Mouse (Mus musculus) heart, adult 11 months (tissue): ENCODE results near the gene Gpr132.

Experiments used
- DNase-seq: peaks from one replicate; pipeline ENCODE4 v3.0.0; 2022

The Gpr132 gene

GRCm38 (mm10) chr12:112876332-112877072 is 8.5 kb upstream of the Gpr132 start:
- peak; percentile 99 for DNase-seq

DNA sequence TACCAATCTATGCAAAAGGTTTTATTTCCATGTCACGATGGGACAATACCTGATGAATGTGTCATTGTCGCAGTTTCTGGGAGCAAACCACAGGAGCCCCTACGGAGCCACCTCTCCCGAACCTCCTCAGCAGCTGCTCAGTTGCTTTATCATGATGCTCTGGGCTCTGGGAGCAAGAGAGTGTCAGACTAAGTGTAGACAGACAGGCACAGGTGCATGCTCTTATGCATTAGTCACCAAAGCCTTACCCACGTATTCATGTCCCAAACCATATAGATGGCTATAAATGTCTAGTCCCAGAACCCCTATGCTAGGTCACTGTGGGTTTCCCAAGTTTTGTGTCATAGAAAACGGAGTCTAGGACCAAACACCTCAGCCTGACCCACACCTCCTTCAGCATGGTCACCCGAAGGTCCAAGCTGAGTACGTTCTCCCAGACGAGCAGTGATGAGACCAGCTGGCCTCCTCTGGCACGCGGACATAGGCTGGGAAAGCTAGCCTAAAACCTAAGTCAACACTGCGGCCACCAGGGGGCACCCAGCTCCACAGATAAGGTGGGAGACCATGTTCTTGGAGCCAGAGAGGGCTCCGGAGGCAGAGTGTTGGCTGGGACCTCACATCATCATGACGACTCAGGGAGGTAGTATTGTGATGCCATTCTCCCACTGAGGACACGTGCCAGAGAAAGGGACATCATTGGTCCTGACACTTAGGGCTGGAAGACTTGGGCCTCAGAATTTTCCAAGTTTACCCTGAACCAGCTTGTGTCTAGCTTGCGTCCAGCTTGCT is 7.4 kb upstream of the Gpr132 start:
- peak; percentile 99 for DNase-seq

- DNase-seq = peak; percentile 79
These were observed 6.2 kb upstream of the Gpr132 start for GRCm38 (mm10) chr12:112874199-112874598.

DNA sequence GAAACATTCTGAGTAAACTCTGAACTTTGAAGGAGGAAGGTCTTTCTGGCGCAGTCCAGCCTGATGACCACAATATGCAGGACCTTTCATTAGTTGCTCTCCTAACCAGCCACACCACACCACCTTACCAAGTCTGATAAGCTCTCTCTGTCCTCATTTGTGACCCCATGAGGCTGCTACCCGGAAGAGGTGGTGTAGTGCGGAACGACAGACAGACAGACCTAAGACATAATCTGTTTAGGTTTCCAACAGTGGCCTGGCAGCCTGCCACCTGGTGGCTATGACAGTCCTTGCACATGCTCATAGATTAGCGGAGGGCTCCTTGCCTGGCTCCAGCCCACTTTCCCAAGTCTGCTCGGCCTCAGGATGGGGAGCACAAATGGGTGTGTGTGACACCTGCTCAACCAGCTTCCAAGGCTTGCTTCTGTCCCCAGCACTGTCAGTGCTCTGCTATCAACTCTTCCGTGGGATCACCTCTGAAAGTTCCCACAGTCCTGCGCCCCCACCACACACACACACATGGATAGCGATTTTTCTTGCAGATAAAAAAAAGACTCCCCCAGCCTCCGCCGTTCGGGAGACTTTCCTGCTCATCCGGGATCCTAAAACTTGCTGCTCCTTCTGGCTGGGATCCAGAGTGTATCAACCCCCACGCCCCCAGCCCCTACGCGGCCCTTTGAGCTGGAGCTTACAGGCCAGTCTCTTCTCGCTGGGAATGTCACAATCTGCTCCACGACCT is 5.6 kb upstream of the Gpr132 start:
- peak; percentile 95 for DNase-seq

- DNase-seq = peak; percentile 92
These were observed 5.0 kb upstream of the Gpr132 start for GRCm38 (mm10) chr12:112872991-112873390.

GRCm38 (mm10) chr12:112871272-112871671 is 3.2 kb upstream of the Gpr132 start:
- DNase-seq = no peak

DNA sequence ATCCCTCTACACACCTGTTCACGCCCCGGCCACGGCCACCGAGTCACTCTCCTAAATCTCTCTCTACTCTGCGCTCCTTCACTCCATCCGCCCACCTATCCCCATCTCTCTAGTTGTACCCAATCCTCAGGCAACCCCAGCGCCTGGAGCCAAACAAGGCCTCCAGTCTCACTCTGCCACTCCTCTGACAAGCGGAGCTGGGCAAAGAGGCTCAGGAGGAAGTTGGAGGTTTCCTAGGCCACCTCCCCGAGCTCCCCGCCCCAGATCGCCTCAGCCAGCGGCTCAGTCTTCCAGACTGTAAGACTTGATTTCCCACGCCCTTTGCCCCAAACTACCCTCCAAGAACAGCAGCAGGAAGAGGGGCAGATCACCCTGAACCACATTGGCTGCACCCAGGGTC is 2.7 kb upstream of the Gpr132 start:
- peak; percentile 95 for DNase-seq

GRCm38 (mm10) chr12:112869783-112870204 is 1.8 kb upstream of the Gpr132 start:
- DNase-seq = peak; percentile 88

GRCm38 (mm10) chr12:112867106-112867674 is 838 bp downstream of the Gpr132 start:
- peak; percentile 91 for DNase-seq

GRCm38 (mm10) chr12:112866467-112867080 is 1.5 kb downstream of the Gpr132 start:
- peak; percentile 90 for DNase-seq

- peak; percentile 94 for DNase-seq
These were observed 3.2 kb downstream of the Gpr132 start for GRCm38 (mm10) chr12:112864804-112865203.

DNA sequence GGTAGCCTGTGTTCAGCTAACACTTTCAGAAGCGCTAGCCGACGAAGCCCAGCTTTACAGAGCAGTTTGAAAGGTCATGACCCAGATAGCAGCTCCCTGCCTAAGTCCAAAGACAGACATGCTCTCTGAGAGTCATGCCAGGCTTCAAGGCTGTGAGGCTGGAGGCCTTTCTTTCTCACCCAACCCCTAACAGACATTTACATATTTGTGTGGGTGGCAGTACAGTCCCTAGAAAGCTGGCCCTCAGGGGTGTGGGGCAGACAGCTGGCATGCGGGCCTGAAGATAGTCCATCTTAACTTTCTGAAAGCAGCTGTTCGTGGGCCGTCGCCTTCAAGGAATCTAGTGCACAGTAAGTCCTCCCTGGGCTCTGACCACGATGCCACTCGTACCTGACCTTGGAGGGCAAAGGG is 6.1 kb downstream of the Gpr132 start:
- DNase-seq = peak; percentile 88

- DNase-seq = peak; percentile 94
These were observed 7.3 kb downstream of the Gpr132 start for GRCm38 (mm10) chr12:112860765-112861164.

DNA sequence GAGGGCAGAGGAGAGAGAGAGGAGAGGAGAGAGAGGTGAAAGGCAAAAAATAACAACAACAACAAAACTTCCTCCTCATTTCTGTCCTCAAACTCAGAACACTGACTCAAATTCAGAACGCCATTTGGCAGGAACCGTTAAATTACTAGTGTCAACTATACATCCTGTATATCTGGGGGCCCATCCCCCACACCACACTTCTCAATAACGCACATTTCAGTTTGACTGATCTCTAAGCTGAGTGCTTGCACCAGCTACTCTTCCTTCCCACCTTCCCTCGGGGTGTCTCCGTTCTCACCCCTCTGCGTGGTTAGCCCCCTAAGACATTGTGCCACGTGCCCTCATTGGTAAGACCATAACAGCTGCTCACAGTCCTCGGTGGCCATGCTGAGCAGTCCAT is 8.1 kb downstream of the Gpr132 start:
- no peak for DNase-seq

DNA sequence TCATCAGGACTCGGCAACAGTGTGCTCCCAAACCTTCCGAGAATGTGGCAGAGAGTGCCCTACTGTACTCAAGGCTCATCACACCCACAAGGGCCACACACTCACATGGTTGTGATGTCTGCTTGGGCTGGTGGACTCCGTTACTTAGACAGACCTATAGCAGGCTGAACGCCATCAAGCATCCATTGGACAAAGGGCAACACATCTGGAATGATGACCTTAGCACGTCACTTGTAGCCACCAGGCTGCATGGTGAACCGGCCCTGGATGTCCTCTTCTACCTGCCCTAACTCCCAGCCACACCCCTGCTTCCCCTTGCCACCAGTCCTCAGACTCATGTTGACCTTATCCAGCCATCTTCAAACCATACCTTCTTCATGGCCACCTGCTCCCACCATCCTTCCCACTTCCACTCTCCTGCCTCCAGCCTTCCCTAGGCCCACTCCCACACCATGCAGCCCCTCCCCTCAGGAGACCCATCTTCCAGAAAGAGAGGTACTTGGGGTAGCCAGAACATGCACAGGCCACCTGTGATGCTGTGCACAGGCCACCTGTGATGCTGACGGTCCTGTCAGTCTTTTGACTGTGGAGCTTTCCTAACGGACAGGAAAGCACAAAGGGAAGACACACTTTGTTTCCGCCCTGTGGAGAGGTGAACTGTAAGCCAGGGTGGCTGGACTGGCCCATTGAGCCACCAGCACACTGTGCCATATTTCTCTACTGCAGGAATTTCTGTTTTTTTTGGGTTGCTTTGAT is 9.3 kb downstream of the Gpr132 start:
- DNase-seq = peak; percentile 85

DNA sequence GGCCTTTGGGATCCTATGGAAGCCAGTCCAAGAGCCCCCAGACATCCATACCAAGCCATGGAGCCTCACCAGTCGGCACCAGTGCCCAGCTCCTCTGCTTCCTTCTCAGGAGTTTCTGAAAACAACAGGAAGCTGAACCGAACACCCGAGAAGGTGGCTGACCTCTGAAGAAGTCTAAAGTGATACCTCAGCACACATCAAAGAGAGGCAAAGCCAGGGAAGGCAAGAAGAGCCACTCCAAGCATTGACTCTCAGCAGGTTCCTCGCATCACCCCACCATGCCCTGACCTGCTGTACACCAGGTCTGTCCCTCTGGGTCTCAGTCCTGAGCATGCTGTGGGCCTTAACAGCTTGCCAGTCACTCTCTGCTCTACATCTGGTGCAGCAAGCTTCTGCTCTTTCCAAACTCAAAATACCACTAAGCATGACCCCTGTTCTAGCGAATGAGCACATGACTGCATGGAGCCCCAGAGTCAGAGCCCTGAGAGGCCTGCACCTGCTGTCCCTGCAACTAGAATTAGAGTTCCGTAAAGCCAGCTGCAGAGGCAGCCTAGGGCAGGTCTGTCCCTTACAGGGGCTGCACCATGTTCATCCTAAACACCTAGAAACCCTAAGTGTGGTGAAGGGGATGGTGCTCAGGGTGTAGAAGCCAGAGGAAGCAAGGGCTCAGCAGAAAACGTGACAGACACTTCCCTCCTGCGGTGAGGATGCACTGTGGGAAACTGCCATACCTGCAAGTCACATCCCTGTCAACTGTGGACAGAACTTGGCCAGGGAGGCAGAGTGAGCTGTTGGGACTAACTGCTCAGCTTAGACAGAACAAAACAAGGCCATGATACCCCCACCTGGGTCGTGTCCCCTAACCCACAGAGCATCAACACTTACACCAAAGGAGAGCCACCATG is 10.8 kb downstream of the Gpr132 start:
- peak; percentile 84 for DNase-seq

GRCm38 (mm10) chr12:112856338-112856737 is 11.7 kb downstream of the Gpr132 start:
- DNase-seq = no peak

GRCm38 (mm10) chr12:112854610-112855333 is 13.3 kb downstream of the Gpr132 start:
- DNase-seq = peak; percentile 89

GRCm38 (mm10) chr12:112853050-112853729 is 14.8 kb downstream of the Gpr132 start:
- DNase-seq = peak; percentile 84
